Mouse (Mus musculus) spleen, adult 2 months (tissue): ENCODE results near the gene 1700022I11Rik. TPM values are rescaled to one million over a fixed set of nuclear protein-coding genes. Genes with fewer than 3 reads are reported as not detected.

Experiments used
- DNase-seq, 2 experiments: peaks; one replicate each; pipeline versions ENCODE4 v3.0.0 to v3.0.0-alpha.2; 2012 to 2021; ENCODE audit warnings: low spot score in 2 of 2, low read depth in 1 of 2
- H3K27ac ChIP-seq: fragments of 200-500 bp; 2 replicates; pipeline ENCODE4 v1.5.1; 2012; ENCODE audit warnings: low read length, inconsistent platforms; ENCODE audit not compliant: insufficient read depth
- H3K27me3 ChIP-seq: fragments of 200-500 bp; 2 replicates; pipeline ENCODE4 v1.6.1; 2012; ENCODE audit warnings: mild to moderate bottlenecking, moderate library complexity, low read length, inconsistent platforms; ENCODE audit not compliant: control insufficient read depth, insufficient read depth
- H3K36me3 ChIP-seq: fragments of 200-500 bp; 2 replicates; pipeline ENCODE4 v1.6.1; 2012; ENCODE audit warnings: mild to moderate bottlenecking, low read length, inconsistent platforms; ENCODE audit not compliant: control insufficient read depth, insufficient read depth
- H3K4me1 ChIP-seq: fragments of 200-500 bp; 2 replicates; pipeline ENCODE4 v1.6.1; 2011; ENCODE audit warnings: inconsistent platforms; ENCODE audit not compliant: control insufficient read depth, insufficient read depth, insufficient read length
- H3K4me3 ChIP-seq: fragments of 200-500 bp; 2 replicates; pipeline ENCODE4 v1.5.1; 2011; ENCODE audit warnings: mild to moderate bottlenecking, inconsistent platforms; ENCODE audit not compliant: insufficient read depth, insufficient read length; ENCODE audit errors: extremely low read depth
- CTCF ChIP-seq: fragments of 200-500 bp; IDR thresholded peaks from 2 replicates; pipeline ENCODE4 v1.5.1; 2011; ENCODE audit warnings: mild to moderate bottlenecking, inconsistent platforms; ENCODE audit not compliant: insufficient read depth, insufficient read length, insufficient replicate concordance; ENCODE audit errors: extremely low read depth
- POLR2A ChIP-seq: fragments of 200-500 bp; IDR thresholded peaks from 2 replicates; pipeline ENCODE4 v1.6.1; 2011; ENCODE audit warnings: low read depth, low read length, inconsistent platforms
- WGBS: fragments of 180-500 bp; shearing (Covaris S2); methylation state at CpG from one replicate; pipeline ENCODE4 v1.1.7; 2018; 5-methylcytosine and 5-hydroxymethylcytosine counted together
- polyA plus RNA-seq: library from polyadenylated mRNA; depleted of rRNA; stranded (reverse); fragments of >200 nt; gene quantifications from 2 replicates; pipeline ENCODE4 v1.2.3, GENCODE M21; 2012; rRNA removed

Gene 1700022I11Rik
- polyA plus RNA-seq, 1 experiment: not detected

- H3K27me3 ChIP-seq: no peaks in the 10 kb centered on the region
- H3K36me3 ChIP-seq: peaks cover 13% of the 10 kb centered on the region
- TF ChIP-seq POLR2A (no peak), CTCF (no peak)
- H3K27ac ChIP-seq: no peak overlapping the region
- WGBS: 85% methylated on average over 1 of the region's 1 CpGs
- DNase-seq: no peak
- no peak overlapping the region for H3K4me3 ChIP-seq
- peaks cover 2% of the 10 kb centered on the region; the same call in 1 of the 2 replicates for H3K4me1 ChIP-seq
Measured at GRCm38 (mm10) chr4:43032501-43032900, 63.1 kb downstream of the 1700022I11Rik start.

Other genes starting within 250 kb of the 1700022I11Rik start
- gene 4930578G10Rik, start 234.1 kb upstream of the 1700022I11Rik start, polyA plus RNA-seq: 0.30 TPM in 1 of 2 replicates, not detected in the other
- 467 and 512 TPM in 2 replicates for gene Ccl19, start 213.0 kb upstream of the 1700022I11Rik start, polyA plus RNA-seq
- gene Ccl21a, start 195.6 kb upstream of the 1700022I11Rik start, polyA plus RNA-seq: 248 and 325 TPM in 2 replicates
- gene Fam205a1, start 115.7 kb upstream of the 1700022I11Rik start, polyA plus RNA-seq: 0.05 TPM in 1 of 2 replicates, not detected in the other
- not detected in 2 replicates for gene Gm12394, start 112.8 kb upstream of the 1700022I11Rik start, polyA plus RNA-seq
- gene Fam205c, start 95.4 kb upstream of the 1700022I11Rik start, polyA plus RNA-seq: not detected in 2 replicates
- 1.1 and 1.5 TPM in 2 replicates for gene Phf24, start 52.9 kb upstream of the 1700022I11Rik start, polyA plus RNA-seq
- gene Dnajb5, start 19.8 kb upstream of the 1700022I11Rik start, polyA plus RNA-seq: 12.2 and 15.1 TPM in 2 replicates
- 68.4 and 76.1 TPM in 2 replicates for gene Vcp, start 30.9 kb downstream of the 1700022I11Rik start, polyA plus RNA-seq
- 13.5 and 16.7 TPM in 2 replicates for gene Fancg, start 40.9 kb downstream of the 1700022I11Rik start, polyA plus RNA-seq
- gene Pigo, start 56.2 kb downstream of the 1700022I11Rik start, polyA plus RNA-seq: 25.2 and 33.4 TPM in 2 replicates
- 42.8 and 47.0 TPM in 2 replicates for gene Stoml2, start 62.1 kb downstream of the 1700022I11Rik start, polyA plus RNA-seq
- 21.1 and 28.2 TPM in 2 replicates for gene Fam214b, start 76.6 kb downstream of the 1700022I11Rik start, polyA plus RNA-seq
- gene Unc13b, start 89.3 kb downstream of the 1700022I11Rik start, polyA plus RNA-seq: 0.65 and 0.92 TPM in 2 replicates